Mouse (Mus musculus): ENCODE measurements at regions not wholly inside any gene's neighbourhood (a gene's known extent, or its start where the extent isn't known, plus 50 kb on each side); places are given as distances from the start of the nearest gene placed in this dataset.

- no peak for TF ChIP-seq GATA1 (IDR thresholded peaks at IDR 0.05; ENCODE audit: low read length)
- TF ChIP-seq TAL1 (IDR thresholded peaks at IDR 0.05; ENCODE audit: low read length): no peak
These were observed 122.2 kb downstream of the Matn1 start for GRCm38 (mm10) chr4:131066186-131066939.

All from erythroblast, embryonic 14.5 days (primary cell).